Mouse (Mus musculus): ENCODE results near the gene Zfp606.

- TF ChIP-seq CTCF (IDR thresholded peaks at IDR 0.05; ENCODE audit: low read depth) = no peak
- no peak for TF ChIP-seq EP300 (IDR thresholded peaks at IDR 0.05; ENCODE audit: low read depth)
These were observed at the start of gene Zfp606 for GRCm38 (mm10) chr7:12478158-12479008.

All from liver, postnatal 0 days (tissue).